Mouse (Mus musculus): ENCODE results near the gene Nop9. TPM values are rescaled to one million over a fixed set of nuclear protein-coding genes. Genes with fewer than 3 reads are reported as not detected.
A peak's percentile ranks its signal among the peaks of the same experiment; 100 is the strongest.

Gene Nop9
- polyA plus RNA-seq, 1 experiment from 2014 or later = 25.5 TPM

DNA sequence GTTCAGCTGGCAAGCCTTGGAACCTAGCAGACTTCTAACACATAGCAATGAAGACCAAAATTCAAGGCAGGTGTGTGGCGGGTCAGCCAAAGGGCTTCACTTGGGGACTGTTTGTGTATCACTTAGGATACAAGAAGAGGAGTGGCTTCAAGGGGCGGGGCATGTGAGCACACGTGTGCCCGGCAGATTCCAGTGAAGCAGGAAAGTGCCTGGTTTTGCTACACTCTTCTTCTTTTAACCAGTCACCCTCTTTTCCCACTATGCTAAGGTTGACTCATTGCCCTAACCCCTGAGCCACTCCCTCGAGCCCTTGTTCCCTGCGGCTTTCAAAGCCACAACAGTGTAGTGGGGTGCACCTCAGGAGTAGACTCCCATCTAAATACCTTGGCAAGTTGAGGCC, 30.6 kb upstream of the Nop9 start:
- ChIA-PET POLR2A (interaction anchor here (0.7 kb wide), 1 partner anchor 28 kb away, joined by 6 read pairs; no protein-coding TSS in a partner anchor), CTCF (interaction anchor here (1.7 to 3.0 kb wide), 2 partner anchors 28 to 33 kb away, joined by 5 to 20 read pairs; partner anchors contain the start of gene Tinf2)
- in situ Hi-C loops (cut with MboI; ENCODE audit: low pct_unique_long_range_greater_than_20kb) = no loop called here
- no peak for TF ChIP-seq CTCF (IDR thresholded peaks at IDR 0.05)
- DNase-seq (ENCODE audit: low read depth, low spot score) = no peak
- peak; percentile 24 for ATAC-seq
- no peaks in the 10 kb centered on the region for H3K27me3 ChIP-seq

DNA sequence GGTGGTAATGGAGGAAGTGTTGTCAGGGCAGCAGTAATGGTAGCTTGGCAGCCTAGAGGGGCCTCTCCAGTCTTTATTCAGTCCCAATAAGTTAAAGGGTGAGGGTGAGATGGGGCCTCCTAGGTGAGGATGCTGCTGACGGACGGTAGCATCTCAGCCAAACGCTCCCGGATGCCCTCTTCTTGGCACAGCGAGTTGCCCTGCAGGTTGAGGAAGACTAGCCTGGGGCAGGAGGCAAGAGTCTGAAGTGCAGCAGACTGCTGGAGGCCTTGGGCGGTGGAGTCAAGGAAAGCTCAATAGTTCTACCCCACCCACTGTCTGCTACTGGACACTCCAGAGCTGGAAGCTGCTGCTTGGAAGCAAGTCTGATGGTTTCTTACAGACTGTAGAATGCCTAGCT, 29.2 kb upstream of the Nop9 start:
- in situ Hi-C loops (cut with MboI; ENCODE audit: low pct_unique_long_range_greater_than_20kb) = no loop called here
- H3K27me3 ChIP-seq = no peaks in the 10 kb centered on the region
- ATAC-seq (peak; percentile 4), DNase-seq (ENCODE audit: low read depth, low spot score) (no peak)
- CTCF ChIA-PET = interaction anchor here (1.4 to 3.0 kb wide), 4 partner anchors 15 to 35 kb away, joined by 3 to 20 read pairs (median 7); partner anchors contain the start of gene Tinf2
- POLR2A ChIA-PET = interaction anchor here (1.0 to 1.4 kb wide), 2 partner anchors 9 to 16 kb away, joined by 3 read pairs; no protein-coding TSS in a partner anchor
- TF ChIP-seq CTCF (IDR thresholded peaks at IDR 0.05) = no peak

DNA sequence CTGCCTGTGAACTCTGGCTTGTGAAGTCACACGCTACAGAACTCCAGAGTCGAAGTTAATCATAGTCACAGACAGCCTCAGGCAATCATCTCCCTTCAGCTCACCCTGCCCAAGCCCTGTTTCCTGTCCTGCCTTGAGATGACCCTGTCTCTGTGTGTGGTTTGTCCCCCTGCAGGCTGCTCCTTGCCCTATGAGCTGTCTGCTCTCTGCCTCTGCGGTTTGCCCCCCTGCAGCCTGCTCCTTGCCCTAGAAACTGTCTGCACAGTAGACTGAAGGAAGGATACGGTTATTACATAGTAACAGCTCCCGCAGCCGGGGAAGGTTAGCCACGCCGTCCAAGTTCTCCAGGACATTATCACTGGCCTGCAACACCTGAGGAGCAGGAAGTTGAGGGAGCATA, 28.6 kb upstream of the Nop9 start:
- no peaks in the 10 kb centered on the region for H3K27me3 ChIP-seq
- CTCF ChIA-PET = interaction anchor here (1.4 to 3.0 kb wide), 4 partner anchors 14 to 35 kb away, joined by 3 to 20 read pairs (median 7); partner anchors contain the start of gene Tinf2
- in situ Hi-C loops (cut with MboI; ENCODE audit: low pct_unique_long_range_greater_than_20kb) = no loop called here
- DNase-seq (ENCODE audit: low read depth, low spot score) (peak; percentile 85), ATAC-seq (peak; percentile 85)
- TF ChIP-seq CTCF (IDR thresholded peaks at IDR 0.05) = no peak
- POLR2A ChIA-PET = interaction anchor here (0.8 to 1.4 kb wide), 3 partner anchors 8 to 30 kb away, joined by 3 read pairs; no protein-coding TSS in a partner anchor

DNA sequence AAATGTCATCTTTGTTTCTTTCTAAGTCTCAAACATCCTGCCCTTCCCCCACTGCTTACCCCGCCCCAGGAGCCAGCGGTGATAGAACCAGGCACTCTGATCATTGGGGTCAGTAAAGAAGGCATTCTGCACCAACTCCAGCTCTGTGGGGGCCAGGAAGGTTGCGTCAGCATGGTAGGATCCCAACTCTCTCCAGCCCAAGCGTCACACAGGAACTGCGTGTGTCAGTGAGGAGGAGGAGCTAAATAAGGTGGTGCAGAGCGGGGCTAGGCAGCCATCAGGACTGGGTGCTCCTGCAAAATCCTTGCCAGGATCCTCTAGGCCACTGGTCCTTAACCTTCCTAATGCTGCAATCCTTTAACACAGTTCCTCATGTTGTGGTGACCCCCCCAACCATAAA, 25.8 kb upstream of the Nop9 start:
- no peak for TF ChIP-seq CTCF (IDR thresholded peaks at IDR 0.05)
- in situ Hi-C loops (cut with MboI; ENCODE audit: low pct_unique_long_range_greater_than_20kb) = no loop called here
- ATAC-seq (no peak), DNase-seq (ENCODE audit: low read depth, low spot score) (no peak)
- H3K27me3 ChIP-seq = no peaks in the 10 kb centered on the region
- CTCF ChIA-PET = no interaction called here
- POLR2A ChIA-PET = no interaction called here

DNA sequence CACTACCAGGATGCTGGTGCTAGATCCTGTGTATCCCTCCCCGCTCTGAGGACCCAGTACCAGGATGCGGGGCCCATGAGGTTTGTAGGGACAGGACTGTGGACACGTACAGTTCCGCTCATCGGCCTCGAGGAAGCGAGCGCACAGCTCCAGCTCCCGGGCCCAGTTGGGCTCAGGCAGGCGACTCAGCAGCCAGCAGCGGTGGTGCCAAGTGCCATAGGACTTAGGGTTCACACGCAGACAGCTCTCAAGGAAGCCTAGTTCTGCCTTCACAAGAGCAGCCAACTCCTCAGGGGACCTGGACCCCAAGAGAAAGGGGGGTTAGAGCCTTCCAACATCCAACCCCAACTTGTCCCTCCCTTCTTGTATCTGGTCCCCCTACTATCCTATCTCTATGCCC, 24.8 kb upstream of the Nop9 start:
- DNase-seq (ENCODE audit: low read depth, low spot score) (no peak), ATAC-seq (no peak)
- CTCF ChIA-PET = interaction anchor here (1.0 to 3.3 kb wide), 4 partner anchors 14 to 39 kb away, joined by 5 to 15 read pairs (median 6); partner anchors contain the start of gene Tinf2
- TF ChIP-seq CTCF (IDR thresholded peaks at IDR 0.05) = no peak
- POLR2A ChIA-PET = no interaction called here
- no peaks in the 10 kb centered on the region for H3K27me3 ChIP-seq
- in situ Hi-C loops (cut with MboI; ENCODE audit: low pct_unique_long_range_greater_than_20kb) = no loop called here

DNA sequence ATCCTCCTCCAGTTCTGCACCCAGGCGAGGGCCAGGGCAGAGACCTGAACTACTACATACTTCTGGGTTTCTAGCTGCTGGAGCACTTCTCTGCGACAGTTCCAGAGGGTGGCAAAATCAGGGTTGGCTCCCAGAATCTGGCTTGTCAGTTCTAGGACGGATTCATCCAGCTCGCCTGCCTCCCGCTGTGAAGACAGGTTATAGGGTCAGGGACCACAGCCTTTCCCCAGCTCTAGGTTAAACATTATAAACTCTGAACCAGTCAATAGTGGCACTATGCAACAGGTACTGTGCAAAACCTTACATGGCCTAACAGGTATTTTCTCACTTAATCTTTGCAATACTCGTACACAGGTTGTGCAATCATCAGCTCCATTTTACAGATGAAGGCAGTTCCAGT, 24.4 kb upstream of the Nop9 start:
- POLR2A ChIA-PET = no interaction called here
- TF ChIP-seq CTCF (IDR thresholded peaks at IDR 0.05) = no peak
- in situ Hi-C loops (cut with MboI; ENCODE audit: low pct_unique_long_range_greater_than_20kb) = no loop called here
- no peak for ATAC-seq
- no peaks in the 10 kb centered on the region for H3K27me3 ChIP-seq
- CTCF ChIA-PET = interaction anchor here (1.0 to 3.3 kb wide), 6 partner anchors 14 to 39 kb away, joined by 3 to 15 read pairs (median 5); partner anchors contain the start of gene Tinf2
- DNase-seq (ENCODE audit: low read depth, low spot score) = no peak

DNA sequence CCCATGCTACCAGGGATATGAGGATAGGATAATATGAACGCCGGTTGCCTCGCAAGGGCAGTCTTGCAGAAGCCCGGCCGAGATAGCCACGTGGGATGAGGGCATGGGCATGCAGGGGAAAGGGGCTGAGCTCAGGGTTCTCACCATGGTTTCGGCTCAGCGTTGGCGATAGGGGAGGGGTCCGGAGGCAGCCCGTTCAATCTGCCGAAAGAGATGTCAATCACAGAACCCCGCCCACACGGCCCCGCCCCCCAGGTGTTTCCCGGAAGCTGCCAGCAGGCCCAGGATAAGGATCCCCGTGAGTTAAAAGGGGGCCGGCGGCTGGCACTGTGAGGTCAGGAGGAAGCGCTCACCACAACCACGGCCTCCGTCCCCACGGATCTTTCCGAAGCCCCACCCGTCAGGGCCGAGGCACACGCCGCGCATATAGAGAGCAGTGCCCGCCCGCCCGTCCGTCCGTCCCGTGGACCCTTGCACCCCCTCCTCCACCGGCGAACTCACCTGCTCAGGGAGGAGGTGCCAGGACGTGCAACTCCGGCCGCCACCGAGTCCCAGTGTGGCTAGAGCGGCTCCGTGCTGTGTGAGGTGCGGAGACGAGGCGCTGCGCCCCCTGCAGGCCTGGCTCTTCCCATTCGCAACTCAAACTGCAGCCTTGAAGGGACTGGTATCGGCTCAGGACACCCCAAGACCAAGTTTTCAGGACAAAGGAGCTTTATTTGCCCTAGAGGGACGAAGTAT, 23.6 kb upstream of the Nop9 start, which contains the start of gene Rabggta:
Gene Rabggta, minus strand, starts transcription at position 564 of the 738 bp plus-strand sequence.
- no peak for DNase-seq (ENCODE audit: low read depth, low spot score)
- CTCF ChIA-PET = interaction anchor here (0.8 to 3.3 kb wide), 11 partner anchors 9 to 69 kb away, joined by 3 to 15 read pairs (median 3); partner anchors contain the start of gene Tinf2
- POLR2A ChIA-PET = no interaction called here
- in situ Hi-C loops (cut with MboI; ENCODE audit: low pct_unique_long_range_greater_than_20kb) = no loop called here
- H3K27me3 ChIP-seq = no peaks in the 10 kb centered on the region
- ATAC-seq = peak; percentile 62
- TF ChIP-seq CTCF (IDR thresholded peaks at IDR 0.05) = no peak

DNA sequence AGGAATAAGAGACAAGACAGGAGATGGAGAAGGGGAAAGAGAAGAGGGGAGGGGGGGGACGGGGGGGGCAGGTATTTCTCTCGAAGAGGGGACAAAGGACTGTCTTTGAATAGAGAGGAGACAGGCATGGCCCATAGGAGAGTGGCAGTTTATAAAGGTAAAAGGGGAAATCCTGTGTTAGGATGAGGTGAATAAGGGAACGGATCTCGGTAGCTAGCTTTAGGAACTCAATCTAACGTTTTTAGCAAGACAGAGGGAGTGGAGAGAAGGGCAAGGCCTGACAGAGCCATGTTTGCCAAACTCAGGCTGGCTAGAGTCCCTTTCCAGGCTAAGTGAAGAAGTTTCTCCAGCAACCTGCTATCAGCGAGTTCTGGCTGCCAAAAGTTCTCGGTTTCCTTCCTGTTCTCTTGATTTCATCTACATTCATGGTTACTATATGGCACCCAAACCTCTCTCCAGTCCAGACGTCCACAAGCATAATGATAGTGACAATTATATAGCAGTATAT, 23.0 kb upstream of the Nop9 start:
- no peak for ATAC-seq
- no peak for DNase-seq (ENCODE audit: low read depth, low spot score)
- no peaks in the 10 kb centered on the region for H3K27me3 ChIP-seq
- POLR2A ChIA-PET = no interaction called here
- CTCF ChIA-PET = interaction anchor here (0.8 to 3.3 kb wide), 7 partner anchors 9 to 69 kb away, joined by 3 to 15 read pairs (median 3); no protein-coding TSS in a partner anchor
- in situ Hi-C loops (cut with MboI; ENCODE audit: low pct_unique_long_range_greater_than_20kb) = no loop called here
- no peak for TF ChIP-seq CTCF (IDR thresholded peaks at IDR 0.05)

DNA sequence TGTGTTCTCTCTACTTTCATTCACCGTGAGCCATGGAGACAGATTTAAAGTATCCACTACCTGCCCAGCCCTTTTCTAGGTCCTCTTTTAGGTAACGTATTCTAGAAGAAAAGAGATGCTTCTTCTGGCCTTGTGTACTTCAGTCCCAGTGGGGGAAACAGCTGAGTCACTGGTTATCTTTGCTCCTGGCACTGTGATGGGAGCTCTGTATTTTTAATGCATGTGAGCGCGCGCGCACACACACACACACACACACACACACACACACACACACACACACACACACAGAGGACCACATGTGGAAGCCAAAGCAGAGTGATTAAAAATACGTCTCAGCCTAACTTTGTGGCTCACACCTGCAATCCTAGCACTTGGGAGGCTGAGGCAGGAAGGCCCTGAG, 22.1 kb upstream of the Nop9 start:
- DNase-seq (ENCODE audit: low read depth, low spot score) = no peak
- ChIA-PET CTCF (interaction anchor here (0.6 to 3.3 kb wide), 2 partner anchors 20 to 42 kb away, joined by 3 to 15 read pairs; partner anchors contain the start of gene Tinf2), POLR2A (no interaction called here)
- no peak for ATAC-seq
- in situ Hi-C loops (cut with MboI; ENCODE audit: low pct_unique_long_range_greater_than_20kb) = no loop called here
- H3K27me3 ChIP-seq = no peaks in the 10 kb centered on the region
- TF ChIP-seq CTCF (IDR thresholded peaks at IDR 0.05) = no peak

DNA sequence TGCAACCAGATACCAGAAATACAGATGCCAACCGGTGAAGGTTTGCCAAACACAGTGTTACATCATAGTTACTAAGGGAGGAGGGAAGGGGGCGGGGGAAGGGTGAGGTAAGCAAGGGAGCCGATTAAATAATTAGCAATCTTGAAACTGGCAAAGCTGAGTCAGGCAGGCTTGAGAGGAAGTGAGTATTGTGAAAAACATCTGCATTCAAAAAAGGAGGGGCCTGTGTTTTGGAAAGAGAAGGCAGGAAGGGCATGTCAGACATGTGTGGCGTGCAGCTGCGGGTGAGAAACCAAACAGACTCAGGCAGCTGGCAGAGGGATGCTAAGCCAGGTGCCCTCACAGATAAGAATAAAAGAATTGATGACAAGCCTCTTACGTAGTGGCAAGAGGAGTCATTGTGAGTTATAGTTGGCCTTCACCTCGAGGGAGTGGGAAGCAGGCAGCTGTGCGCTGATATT, 21.1 kb upstream of the Nop9 start:
- TF ChIP-seq CTCF (IDR thresholded peaks at IDR 0.05) = no peak
- no peak for DNase-seq (ENCODE audit: low read depth, low spot score)
- CTCF ChIA-PET = interaction anchor here (0.9 to 1.0 kb wide), 2 partner anchors 11 to 12 kb away, joined by 3 read pairs; no protein-coding TSS in a partner anchor
- peak; percentile 58 for ATAC-seq
- H3K27me3 ChIP-seq = no peaks in the 10 kb centered on the region
- in situ Hi-C loops (cut with MboI; ENCODE audit: low pct_unique_long_range_greater_than_20kb) = no loop called here
- POLR2A ChIA-PET = interaction anchor here (1.3 kb wide), 1 partner anchor 8 kb away, joined by 3 read pairs; no protein-coding TSS in a partner anchor
